Mouse (Mus musculus) heart, postnatal 0 days (tissue): ENCODE results near the gene Bcl6b. TPM values are rescaled to one million over a fixed set of nuclear protein-coding genes. Genes with fewer than 3 reads are reported as not detected.

Experiments
- ATAC-seq: fragments of 200-750 bp; cut with Nextera tagmentation; 2 replicates; pipeline ENCODE4 v1.8.0; 2017; ENCODE audit warnings: low read depth, moderate number of reproducible peaks, moderate library complexity; ENCODE audit not compliant: insufficient read depth
- DNase-seq: peaks from one replicate; pipeline ENCODE4 v3.0.0-alpha.2; 2016; ENCODE audit warnings: low spot score
- H3K27ac ChIP-seq: fragments of 300-500 bp; sonication (generic); 2 replicates; pipeline ENCODE4 v1.5.1; 2014; ENCODE audit warnings: low read depth, mild to moderate bottlenecking
- H3K27me3 ChIP-seq: fragments of 300-500 bp; sonication (generic); 2 replicates; pipeline ENCODE4 v1.6.1; 2014; ENCODE audit warnings: low read length, mixed read lengths; ENCODE audit not compliant: control insufficient read depth, insufficient read depth
- H3K36me3 ChIP-seq: fragments of 300-500 bp; sonication (generic); replicated peaks from 2 replicates; pipeline ENCODE4 v1.6.1; 2014; ENCODE audit warnings: low read length, mixed read lengths; ENCODE audit not compliant: control insufficient read depth, insufficient read depth
- H3K4me1 ChIP-seq: fragments of 300-500 bp; sonication (generic); 2 replicates; pipeline ENCODE4 v1.6.1; 2014; ENCODE audit warnings: antibody characterized with exemption; ENCODE audit not compliant: control insufficient read depth, insufficient read depth
- H3K4me2 ChIP-seq: fragments of 300-500 bp; sonication (generic); 2 replicates; pipeline ENCODE4 v1.6.1; 2014; ENCODE audit warnings: low read depth, mild to moderate bottlenecking, low read length, moderate library complexity
- H3K4me3 ChIP-seq: fragments of 300-500 bp; sonication (generic); 2 replicates; pipeline ENCODE4 v1.5.1; 2014; ENCODE audit warnings: low read depth, low read length
- H3K9ac ChIP-seq: fragments of 300-500 bp; sonication (generic); replicated peaks from 2 replicates; pipeline ENCODE4 v1.6.1; 2014; ENCODE audit warnings: low read depth, low read length, mixed read lengths
- H3K9me3 ChIP-seq: fragments of 300-500 bp; sonication (generic); replicated peaks from 2 replicates; pipeline ENCODE4 v1.6.1; 2016; ENCODE audit warnings: low read length; ENCODE audit not compliant: control insufficient read depth
- CTCF ChIP-seq: IDR thresholded peaks from 2 replicates; pipeline ENCODE4 v1.5.1; 2016; ENCODE audit warnings: antibody characterized with exemption, control low read depth, low read depth
- EP300 ChIP-seq: IDR thresholded peaks from 2 replicates; pipeline ENCODE4 v1.6.1; 2016; ENCODE audit warnings: antibody characterized with exemption, low read depth
- WGBS: fragments of 180-500 bp; shearing (Covaris S2); extraction: QIAGEN DNeasy Blood & Tissue Kit; methylation state at CpG from one replicate; pipeline ENCODE4 v1.1.7; 2014; 5-methylcytosine and 5-hydroxymethylcytosine counted together
- polyA plus RNA-seq: library from polyadenylated mRNA; unstranded; fragments of >200 nt; fragmentation: Nextera tagmentation; extraction: Ambion mirVana; gene quantifications from 2 replicates; pipeline ENCODE4 v1.2.1, GENCODE M21; 2015
- total RNA-seq: library from RNA; depleted of rRNA; stranded (reverse); fragments of >200 nt; gene quantifications from 2 replicates; pipeline ENCODE4 v1.2.3, GENCODE M21; 2014; ENCODE audit warnings: low replicate concordance

The Bcl6b gene
- total and polyA plus RNA-seq, 2 experiments from 2014 or later = 12.8 to 16.8 TPM

- Histone ChIP-seq H3K4me2 (no peak overlapping the region), H3K9me3 (no peaks in the 10 kb centered on the region), H3K27me3 (peaks cover 16% of the 10 kb centered on the region), H3K4me3 (no peak overlapping the region), H3K9ac (no peak overlapping the region), H3K36me3 (no peaks in the 10 kb centered on the region), H3K4me1 (no peaks in the 10 kb centered on the region), H3K27ac (no peak overlapping the region)
- WGBS = 89% methylated on average over 4 of the region's 4 CpGs
- no peak for TF ChIP-seq EP300
- no peak for TF ChIP-seq CTCF
- no peak for ATAC-seq
- no peak for DNase-seq
Measured at GRCm38 (mm10) chr11:70259035-70259434, 29.4 kb upstream of the Bcl6b start.

GRCm38 (mm10) chr11:70254931-70255531 is 25.4 kb upstream of the Bcl6b start, which contains the start of gene Alox12:
Alox12 (minus strand) TSS chr11:70255353.
- Histone ChIP-seq H3K4me3 (peak within 1 kb of the TSS; percentile 37), H3K27me3 (peaks cover 38% of the 10 kb centered on the region), H3K9me3 (no peaks in the 10 kb centered on the region), H3K9ac (peak within 1 kb of the TSS; percentile 45), H3K36me3 (no peaks in the 10 kb centered on the region), H3K27ac (no peak within 1 kb of the TSS), H3K4me1 (no peaks in the 10 kb centered on the region), H3K4me2 (peak within 1 kb of the TSS; percentile 62)
- WGBS = under 1% methylated on average over 25 of the region's 25 CpGs
- peak; percentile 59 for ATAC-seq
- TF ChIP-seq EP300 = no peak
- peak; percentile 58 for TF ChIP-seq CTCF
- DNase-seq = peak; percentile 53

GRCm38 (mm10) chr11:70254337-70254736 is 24.7 kb upstream of the Bcl6b start:
- TF ChIP-seq EP300 (no peak), CTCF (no peak)
- Histone ChIP-seq H3K4me2 (peak overlapping the region; percentile 62), H3K4me3 (peak overlapping the region; percentile 37), H3K9ac (peak overlapping the region; percentile 45), H3K36me3 (no peaks in the 10 kb centered on the region), H3K4me1 (no peaks in the 10 kb centered on the region), H3K9me3 (no peaks in the 10 kb centered on the region), H3K27me3 (peaks cover 38% of the 10 kb centered on the region), H3K27ac (no peak overlapping the region)
- DNase-seq (no peak), ATAC-seq (no peak)
- 7% methylated on average over 18 of the region's 18 CpGs for WGBS

GRCm38 (mm10) chr11:70251853-70252252 is 22.3 kb upstream of the Bcl6b start:
- Histone ChIP-seq H3K36me3 (no peaks in the 10 kb centered on the region), H3K4me3 (no peak overlapping the region), H3K4me1 (no peaks in the 10 kb centered on the region), H3K9me3 (no peaks in the 10 kb centered on the region), H3K27me3 (peaks cover 43% of the 10 kb centered on the region), H3K4me2 (no peak overlapping the region), H3K27ac (no peak overlapping the region), H3K9ac (no peak overlapping the region)
- 52% methylated on average over 8 of the region's 8 CpGs for WGBS
- DNase-seq (no peak), ATAC-seq (peak; percentile 39; the same call in 1 of the 2 replicates)
- TF ChIP-seq CTCF (no peak), EP300 (no peak; the same call in 1 of the 2 replicates)

- Histone ChIP-seq H3K27ac (no peak overlapping the region), H3K9me3 (no peaks in the 10 kb centered on the region), H3K36me3 (no peaks in the 10 kb centered on the region), H3K9ac (no peak overlapping the region), H3K27me3 (peaks cover 38% of the 10 kb centered on the region), H3K4me3 (no peak overlapping the region), H3K4me2 (no peak overlapping the region), H3K4me1 (no peaks in the 10 kb centered on the region)
- 43% methylated on average over 11 of the region's 11 CpGs for WGBS
- DNase-seq (no peak), ATAC-seq (no peak)
- no peak for TF ChIP-seq CTCF
- TF ChIP-seq EP300 = no peak
Measured at GRCm38 (mm10) chr11:70250150-70250549, 20.6 kb upstream of the Bcl6b start.
